Mouse (Mus musculus): Measurements from ENCODE around the gene Plcb3.

Plcb3 gene

DNA sequence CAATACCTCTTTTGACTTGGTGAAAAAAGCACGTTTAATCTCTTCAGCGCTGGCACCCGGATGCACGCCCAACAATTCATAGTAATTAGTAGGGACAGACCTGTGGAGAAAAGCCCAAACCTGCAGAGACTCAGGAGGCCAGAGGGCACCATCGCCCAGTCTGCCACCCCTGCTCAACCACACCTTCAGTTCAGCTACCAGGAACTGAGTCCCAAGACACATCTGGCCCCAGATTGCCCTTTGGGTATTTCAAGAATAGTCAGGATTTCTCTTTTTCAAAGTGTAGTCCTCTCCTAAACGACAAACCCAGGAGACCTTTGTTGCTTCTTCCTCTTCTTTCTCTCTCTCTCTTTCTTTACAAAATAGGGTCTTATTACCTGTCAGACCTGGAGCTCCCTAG lies 14.4 kb upstream of the Plcb3 start:
- no peak for DNase-seq

- DNase-seq, result no peak
These were observed 13.0 kb upstream of the Plcb3 start for GRCm38 (mm10) chr19:6989251-6989650.

GRCm38 (mm10) chr19:6987904-6988285 lies 11.6 kb upstream of the Plcb3 start:
- no peak for DNase-seq

GRCm38 (mm10) chr19:6987061-6987903 lies 11.0 kb upstream of the Plcb3 start, which contains the start of gene Vegfb:
TSS of gene Vegfb (minus strand) at chr19:6987651.
- peak; percentile 82 for DNase-seq

DNA sequence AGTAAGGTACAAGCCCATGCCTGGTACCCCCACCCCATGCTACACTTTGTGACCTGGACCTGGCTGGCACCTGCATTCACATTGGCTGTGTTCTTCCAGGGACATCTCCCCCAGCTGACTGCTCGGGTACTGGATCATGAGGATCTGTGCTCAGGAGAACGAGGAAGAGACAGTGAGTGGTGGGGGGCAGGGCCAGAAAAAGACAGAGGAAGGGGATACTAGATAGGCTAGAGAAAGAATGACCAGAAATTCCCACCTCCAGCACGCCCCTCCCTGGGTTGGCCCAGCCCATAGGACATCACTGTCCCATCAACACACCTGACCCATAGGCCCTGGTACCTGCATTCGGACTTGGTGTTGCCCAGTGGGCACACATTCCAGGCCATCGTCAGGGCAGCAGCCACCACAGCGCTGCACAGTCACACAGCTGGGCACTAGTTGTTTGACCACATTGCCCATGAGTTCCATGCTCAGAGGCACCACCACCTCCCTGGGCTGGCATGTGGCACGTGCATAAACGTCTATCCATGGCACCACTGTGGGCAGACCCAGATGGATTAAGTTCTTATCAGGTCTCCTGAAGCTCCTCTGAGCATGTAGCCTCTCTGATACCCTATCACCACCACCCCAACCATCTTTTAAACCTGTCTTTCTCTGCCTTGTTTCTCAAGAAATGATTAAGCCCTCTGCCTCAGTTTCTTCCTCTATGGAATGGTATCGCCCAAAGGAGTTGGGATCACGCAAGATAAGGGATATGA lies 9.9 kb upstream of the Plcb3 start:
- DNase-seq, result no peak

DNA sequence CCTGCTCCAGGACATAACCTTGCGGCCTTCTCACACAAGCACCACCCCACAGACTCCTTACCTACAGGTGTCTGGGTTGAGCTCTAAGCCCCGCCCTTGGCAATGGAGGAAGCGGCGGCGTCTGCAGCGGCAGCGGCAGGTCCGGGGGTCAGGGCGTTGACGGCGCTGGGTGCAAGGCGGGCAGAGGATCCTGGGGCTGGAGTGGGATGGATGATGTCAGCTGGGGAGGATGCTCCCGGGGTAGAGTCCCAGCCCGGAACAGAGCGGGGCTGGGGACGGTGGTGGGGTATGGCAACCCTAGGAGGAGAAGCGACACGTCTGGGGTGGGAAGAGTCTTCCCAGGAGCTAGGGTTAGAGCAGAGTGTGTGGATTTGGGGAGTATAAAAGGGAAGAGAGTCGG lies 9.0 kb upstream of the Plcb3 start:
- no peak for DNase-seq

- DNase-seq, result no peak
These were observed 7.4 kb upstream of the Plcb3 start for GRCm38 (mm10) chr19:6983621-6984020.

GRCm38 (mm10) chr19:6981465-6981864 lies 5.2 kb upstream of the Plcb3 start:
- no peak for DNase-seq

DNA sequence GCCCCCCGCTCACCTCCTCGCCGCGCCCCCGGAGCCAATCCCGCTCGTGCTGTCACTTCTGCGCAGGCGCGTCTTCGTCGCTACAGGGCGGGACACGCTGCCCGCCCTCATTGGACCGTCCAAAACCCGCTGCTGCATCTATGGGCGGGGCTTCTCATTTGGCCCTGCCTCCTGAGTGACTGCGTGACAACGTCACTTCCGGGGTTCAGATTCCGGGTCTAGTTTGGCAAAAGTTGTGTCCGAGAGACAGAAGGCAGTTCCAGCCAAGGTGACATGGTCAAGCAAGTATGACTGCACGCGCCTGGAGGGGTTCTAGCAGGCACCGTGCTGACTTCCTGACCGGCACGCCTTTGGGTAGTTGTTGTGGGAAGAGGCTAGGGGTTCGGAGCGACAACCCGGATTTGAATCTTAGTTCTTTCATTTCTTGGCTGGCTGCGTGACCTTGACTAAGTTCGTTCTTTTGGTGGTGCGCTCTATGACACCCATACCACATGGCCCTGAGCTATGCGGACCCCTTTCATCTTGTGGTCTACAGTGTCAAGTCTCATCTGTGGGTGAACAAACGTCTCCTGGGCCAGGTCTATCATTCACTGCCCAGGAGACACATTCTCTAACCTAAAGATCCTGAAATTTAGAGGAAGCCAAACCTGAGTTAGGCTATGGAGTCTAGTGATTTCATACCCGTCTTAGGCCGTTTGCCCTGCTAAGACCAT lies 4.3 kb upstream of the Plcb3 start, which contains the start of gene Fkbp2:
TSS of gene Fkbp2 (minus strand) at position 121 of the 713 bp plus-strand sequence.
- DNase-seq, result peak; percentile 98

DNA sequence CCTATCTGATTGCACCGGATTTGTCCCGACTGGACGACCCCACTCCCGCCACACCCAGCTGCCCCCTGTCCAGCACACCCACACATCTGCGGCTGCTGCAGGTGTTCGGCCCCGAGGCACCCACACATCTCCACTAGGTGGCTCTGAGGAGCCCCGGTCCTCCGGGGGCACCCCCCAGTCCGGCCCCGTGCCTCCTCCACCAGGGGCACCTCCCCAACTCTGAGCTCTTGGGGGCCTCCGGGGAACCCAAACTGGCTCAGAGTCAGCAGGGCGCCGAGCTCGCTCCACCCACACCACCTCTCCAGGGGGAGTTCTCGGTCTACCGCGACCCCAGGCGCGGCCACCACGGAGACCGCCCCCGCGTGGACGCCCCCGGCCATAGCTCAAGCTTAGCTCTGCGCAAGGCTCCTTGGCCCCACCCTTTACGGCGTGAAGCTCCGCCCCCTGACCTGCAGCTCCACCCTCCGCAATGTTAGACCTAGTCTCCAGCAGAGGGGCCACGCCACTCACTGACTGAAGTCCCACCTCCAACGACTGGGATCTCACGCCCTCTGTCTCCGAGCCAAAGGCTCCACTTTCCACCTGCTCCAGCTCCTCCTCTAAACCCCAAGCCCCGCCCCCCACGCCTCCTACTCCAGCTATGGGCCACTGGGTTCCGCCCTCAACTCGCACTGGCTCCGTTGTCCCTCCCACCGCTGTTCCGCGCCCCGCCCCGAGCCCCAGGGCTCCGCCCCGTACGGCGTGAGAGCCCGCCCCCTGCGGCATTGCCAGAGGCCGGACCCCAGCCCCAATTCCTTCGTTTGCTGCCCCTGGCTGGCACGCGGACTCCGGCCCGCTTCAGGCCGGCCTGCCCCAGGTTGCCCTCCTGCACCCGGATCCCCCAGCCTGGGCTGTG lies 3.5 kb upstream of the Plcb3 start:
- peak; percentile 99 for DNase-seq

DNA sequence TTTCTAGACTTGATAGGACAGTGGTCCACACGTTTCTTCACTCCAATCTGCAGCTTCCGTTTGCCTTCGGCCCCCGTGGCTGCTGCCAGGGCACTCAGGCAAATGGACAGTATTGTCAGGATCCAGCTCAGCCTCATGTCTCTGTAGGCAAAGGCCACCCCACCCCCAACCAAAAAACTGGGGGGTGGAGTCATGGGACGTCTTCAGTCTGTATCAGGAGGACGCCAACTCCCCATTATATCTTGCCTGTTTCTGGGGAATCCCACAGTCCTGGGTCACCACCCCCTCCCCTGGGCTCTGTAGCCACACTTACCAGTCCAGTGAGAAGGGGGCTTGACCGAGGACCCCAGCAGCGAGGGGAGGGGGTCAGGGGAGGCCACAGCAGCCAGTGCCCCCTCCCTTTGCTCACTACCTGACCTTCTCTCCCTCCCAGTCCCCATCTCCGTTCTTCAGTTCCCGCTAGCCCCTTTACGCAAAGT lies 2.8 kb upstream of the Plcb3 start:
- DNase-seq, result peak; percentile 52

GRCm38 (mm10) chr19:6978639-6978974 lies 2.3 kb upstream of the Plcb3 start:
- DNase-seq, result no peak

DNA sequence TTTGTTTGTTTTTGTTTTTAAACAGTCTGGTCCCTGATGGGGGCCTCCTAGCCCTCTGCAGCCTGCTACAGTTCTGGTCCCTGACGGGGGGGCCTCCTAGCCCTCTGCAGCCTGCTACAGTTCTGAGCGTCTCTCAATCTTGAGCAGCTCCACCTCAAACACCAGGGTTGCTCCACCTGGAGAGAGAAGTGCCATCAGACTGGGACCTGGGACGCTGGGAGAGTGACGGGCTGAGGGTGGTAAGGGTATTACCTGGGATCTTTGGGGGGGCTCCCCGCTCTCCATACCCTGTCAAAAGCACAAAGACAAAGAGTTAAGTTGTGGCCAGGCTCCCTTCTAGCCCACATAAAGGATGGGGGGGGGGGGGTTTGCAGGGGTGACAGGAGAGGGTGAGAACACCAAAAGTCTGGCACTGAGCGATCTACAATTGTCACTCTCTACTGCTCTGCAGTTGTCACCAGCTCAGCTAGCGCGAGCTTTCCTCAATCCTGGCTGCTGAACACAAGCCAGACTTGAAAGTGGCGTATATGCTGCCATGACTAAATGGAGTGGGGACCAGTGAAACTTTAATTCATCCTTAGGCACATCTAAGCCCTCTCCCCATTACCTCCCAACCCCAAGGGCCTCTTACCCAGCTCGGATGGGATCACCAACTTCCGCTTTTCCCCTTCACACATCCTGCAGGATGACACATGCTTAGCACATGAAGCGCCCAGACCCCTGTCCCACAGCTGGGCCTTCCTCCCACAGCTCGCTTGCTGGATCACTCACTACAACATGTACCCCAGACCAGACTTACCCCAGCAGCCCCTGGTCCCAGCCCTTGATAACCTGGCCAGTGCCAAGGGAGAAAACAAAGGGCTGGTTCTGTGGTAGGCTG lies 1.7 kb upstream of the Plcb3 start:
- no peak for DNase-seq

DNA sequence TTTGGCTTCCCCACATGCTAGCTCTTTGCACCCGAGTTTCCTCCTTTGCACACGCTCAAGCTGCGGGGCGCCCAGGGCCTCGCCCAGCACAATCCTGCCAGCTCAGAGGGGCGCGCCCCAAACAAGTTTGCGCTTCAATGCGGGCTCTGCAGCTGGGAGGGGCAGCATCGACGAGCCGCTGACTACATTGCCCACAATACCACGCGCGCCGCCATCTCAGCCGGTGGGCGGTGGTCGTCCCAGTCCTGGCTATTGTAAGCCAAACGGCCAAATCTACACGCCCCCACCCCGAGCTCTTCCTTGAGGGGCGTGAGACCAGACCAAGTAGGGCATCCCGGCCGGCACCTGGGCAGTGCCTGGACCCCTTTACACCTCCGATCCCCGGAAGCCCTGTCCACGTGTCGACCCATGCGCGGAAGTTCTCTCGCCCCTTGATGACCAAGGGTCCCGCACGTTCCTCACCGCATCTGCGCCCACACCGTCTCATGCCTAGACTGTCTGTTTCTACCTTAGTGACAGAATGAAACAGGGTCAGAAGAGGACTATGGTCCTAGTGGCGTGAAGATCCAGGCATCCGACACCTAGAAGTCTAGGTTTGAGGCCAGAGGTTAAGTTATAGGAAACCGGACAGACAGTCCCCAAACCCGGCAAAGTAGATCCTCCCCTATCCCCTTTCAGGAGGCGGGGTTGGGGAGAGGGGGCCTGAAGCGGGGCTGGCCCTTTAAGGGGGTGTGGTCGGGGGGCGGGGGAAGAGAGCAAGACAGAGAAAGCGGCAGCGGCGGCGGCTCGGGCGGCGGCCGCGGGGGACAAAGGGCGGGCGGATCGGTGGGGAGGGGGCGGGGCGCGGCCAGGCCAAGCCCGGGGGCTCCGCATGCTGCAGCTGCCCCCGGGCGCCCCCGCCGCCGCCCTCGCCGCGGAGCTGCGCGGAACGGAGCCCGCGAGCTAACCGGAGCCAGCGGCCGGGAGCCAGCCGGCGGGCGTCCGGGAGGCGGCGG lies 1.8 kb downstream of the Plcb3 start, which contains the start of gene Ppp1r14b:
TSS of gene Ppp1r14b (plus strand) at position 758 of the 995 bp plus-strand sequence.
- DNase-seq, result peak; percentile 84

- DNase-seq, result no peak
These were observed 2.6 kb downstream of the Plcb3 start for GRCm38 (mm10) chr19:6973581-6974190.

GRCm38 (mm10) chr19:6972247-6972917 lies 3.9 kb downstream of the Plcb3 start:
- DNase-seq, result no peak

DNA sequence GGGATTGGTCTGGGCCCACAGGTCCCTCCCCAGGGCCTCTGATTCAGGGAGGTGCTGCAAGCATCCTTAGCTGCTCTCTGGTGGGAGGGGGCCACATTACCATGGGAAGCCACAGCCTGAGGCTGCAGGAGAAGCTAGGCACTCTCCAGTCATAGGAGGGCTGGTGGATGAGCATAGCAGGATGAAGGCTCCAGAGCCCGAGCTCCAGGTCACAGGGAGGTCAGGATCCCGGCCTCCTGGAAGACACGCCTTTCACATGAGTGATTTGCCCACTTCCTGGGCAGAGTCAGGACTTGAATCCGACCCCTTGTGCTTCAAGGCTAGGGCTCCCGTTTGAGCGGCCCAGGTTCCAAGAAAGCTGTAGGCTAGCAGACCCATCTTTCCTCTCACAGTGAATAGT lies 4.6 kb downstream of the Plcb3 start:
- DNase-seq, result no peak

GRCm38 (mm10) chr19:6970460-6971085 lies 5.7 kb downstream of the Plcb3 start:
- DNase-seq, result no peak

Data from thymus, postnatal 25 days (tissue).